Mouse (Mus musculus) neural tube, embryonic 15.5 days (tissue): ENCODE data around the gene Nlrp14. TPM values are rescaled to one million over a fixed set of nuclear protein-coding genes. Genes with fewer than 3 reads are reported as not detected.

Experiments
- ATAC-seq: fragments of 200-750 bp; cut with Nextera tagmentation; 2 replicates; pipeline ENCODE4 v1.8.0; 2017; ENCODE audit warnings: mild to moderate bottlenecking, moderate TSS enrichment, moderate library complexity; ENCODE audit not compliant: low FRiP score
- H3K27ac ChIP-seq: fragments of 300-500 bp; sonication (generic); replicated peaks from 2 replicates; pipeline ENCODE4 v1.5.1; 2015; ENCODE audit warnings: mild to moderate bottlenecking, inconsistent platforms
- H3K27me3 ChIP-seq: fragments of 300-500 bp; sonication (generic); replicated peaks from 2 replicates; pipeline ENCODE4 v1.6.1; 2015; ENCODE audit warnings: inconsistent platforms
- H3K36me3 ChIP-seq: fragments of 300-500 bp; sonication (generic); 2 replicates; pipeline ENCODE4 v1.6.1; 2015; ENCODE audit warnings: inconsistent platforms
- H3K4me1 ChIP-seq: fragments of 300-500 bp; sonication (generic); 2 replicates; pipeline ENCODE4 v1.6.1; 2015; ENCODE audit warnings: inconsistent platforms
- H3K4me2 ChIP-seq: fragments of 300-500 bp; sonication (generic); 2 replicates; pipeline ENCODE4 v1.6.1; 2015; ENCODE audit warnings: inconsistent platforms, mild to moderate bottlenecking, moderate library complexity
- H3K4me3 ChIP-seq: fragments of 300-500 bp; sonication (generic); replicated peaks from 2 replicates; pipeline ENCODE4 v1.5.1; 2015; ENCODE audit warnings: mild to moderate bottlenecking, inconsistent platforms
- H3K9ac ChIP-seq: fragments of 300-500 bp; sonication (generic); replicated peaks from 2 replicates; pipeline ENCODE4 v1.6.1; 2015; ENCODE audit warnings: mild to moderate bottlenecking, inconsistent platforms
- H3K9me3 ChIP-seq: fragments of 300-500 bp; sonication (generic); replicated peaks from 2 replicates; pipeline ENCODE4 v1.6.1; 2016; ENCODE audit warnings: inconsistent platforms
- WGBS: fragments of 180-500 bp; shearing (Covaris S2); methylation state at CpG from one replicate; pipeline ENCODE4 v1.1.7; 2015; ENCODE audit warnings: mixed read lengths; 5-methylcytosine and 5-hydroxymethylcytosine counted together
- polyA plus RNA-seq: library from polyadenylated mRNA; unstranded; fragments of >200 nt; fragmentation: Nextera tagmentation; extraction: Ambion mirVana; gene quantifications from 2 replicates; pipeline ENCODE4 v1.2.1, GENCODE M21; 2015

The Nlrp14 gene
- polyA plus RNA-seq, 1 experiment from 2014 or later, result not detected

- ATAC-seq, result no peak
- no peaks in the 10 kb centered on the region for H3K36me3 ChIP-seq
- no peak overlapping the region for H3K4me3 ChIP-seq
- no peak overlapping the region for H3K9ac ChIP-seq
- no peak overlapping the region for H3K27ac ChIP-seq
- 90% methylated on average over 5 of the region's 5 CpGs for WGBS
- H3K4me1 ChIP-seq, result no peaks in the 10 kb centered on the region
- no peak overlapping the region for H3K4me2 ChIP-seq
- no peaks in the 10 kb centered on the region for H3K27me3 ChIP-seq
- no peaks in the 10 kb centered on the region for H3K9me3 ChIP-seq
Observed at GRCm38 (mm10) chr7:107241371-107241883, 74.6 kb downstream of the Nlrp14 start.

Other genes with a start within 250 kb of the Nlrp14 start
- gene Olfr709-ps1, start 234.8 kb upstream of the Nlrp14 start, polyA plus RNA-seq, result not detected in 2 replicates
- gene Olfr710, start 218.7 kb upstream of the Nlrp14 start, polyA plus RNA-seq, result not detected in 2 replicates
- not detected in 2 replicates for gene Olfr6, start 203.1 kb upstream of the Nlrp14 start, polyA plus RNA-seq
- not detected in 2 replicates for gene Olfr711, start 191.5 kb upstream of the Nlrp14 start, polyA plus RNA-seq
- not detected in 2 replicates for gene Olfr2, start 160.9 kb upstream of the Nlrp14 start, polyA plus RNA-seq
- gene Olfr713, start 135.8 kb upstream of the Nlrp14 start, polyA plus RNA-seq, result not detected in 2 replicates
- not detected in 2 replicates for gene Olfr714, start 96.0 kb upstream of the Nlrp14 start, polyA plus RNA-seq
- gene Olfr17, start 73.8 kb upstream of the Nlrp14 start, polyA plus RNA-seq, result not detected in 2 replicates
- gene Olfr715b, start 56.6 kb upstream of the Nlrp14 start, polyA plus RNA-seq, result not detected in 2 replicates
- not detected in 2 replicates for gene Olfr715, start 35.9 kb upstream of the Nlrp14 start, polyA plus RNA-seq
- not detected in 2 replicates for gene Olfr716, start 28.7 kb upstream of the Nlrp14 start, polyA plus RNA-seq
- gene Rbmxl2, start 42.5 kb downstream of the Nlrp14 start, polyA plus RNA-seq, result not detected in 2 replicates
- 10.9 and 11.8 TPM in 2 replicates for gene Syt9, start 203.7 kb downstream of the Nlrp14 start, polyA plus RNA-seq